Mouse (Mus musculus) gastrocnemius, adult 2 months (tissue): ENCODE measurements around the gene D930007J09Rik. TPM values are rescaled to one million over a fixed set of nuclear protein-coding genes. Genes with fewer than 3 reads are reported as not detected.

Source experiments
- DNase-seq: peaks from one replicate; pipeline ENCODE4 v3.0.0; 2022
- H3K27ac ChIP-seq: fragments of 200-600 bp; 2 replicates; pipeline ENCODE4 v1.8.1; 2022; ENCODE audit warnings: mild to moderate bottlenecking
- H3K4me3 ChIP-seq: fragments of 200-600 bp; 2 replicates; pipeline ENCODE4 v1.8.1; 2022; ENCODE audit warnings: mild to moderate bottlenecking, moderate library complexity
- CTCF ChIP-seq: fragments of 200-600 bp; IDR thresholded peaks from 2 replicates; pipeline ENCODE4 v1.8.1; 2022; ENCODE audit warnings: antibody characterized with exemption, mild to moderate bottlenecking, moderate library complexity
- intact Hi-C: fragments of 180-260 bp; cut with DNase I; formaldehyde crosslinking; loops from one replicate; pipeline ENCODE4 v1.15.1; 2025
- total RNA-seq, 2 experiments: library from RNA; stranded (reverse); gene quantifications; 2 replicates each; pipeline ENCODE4 v1.2.3; 2021

The D930007J09Rik gene
- total RNA-seq, 2 experiments from 2014 or later = not detected

DNA sequence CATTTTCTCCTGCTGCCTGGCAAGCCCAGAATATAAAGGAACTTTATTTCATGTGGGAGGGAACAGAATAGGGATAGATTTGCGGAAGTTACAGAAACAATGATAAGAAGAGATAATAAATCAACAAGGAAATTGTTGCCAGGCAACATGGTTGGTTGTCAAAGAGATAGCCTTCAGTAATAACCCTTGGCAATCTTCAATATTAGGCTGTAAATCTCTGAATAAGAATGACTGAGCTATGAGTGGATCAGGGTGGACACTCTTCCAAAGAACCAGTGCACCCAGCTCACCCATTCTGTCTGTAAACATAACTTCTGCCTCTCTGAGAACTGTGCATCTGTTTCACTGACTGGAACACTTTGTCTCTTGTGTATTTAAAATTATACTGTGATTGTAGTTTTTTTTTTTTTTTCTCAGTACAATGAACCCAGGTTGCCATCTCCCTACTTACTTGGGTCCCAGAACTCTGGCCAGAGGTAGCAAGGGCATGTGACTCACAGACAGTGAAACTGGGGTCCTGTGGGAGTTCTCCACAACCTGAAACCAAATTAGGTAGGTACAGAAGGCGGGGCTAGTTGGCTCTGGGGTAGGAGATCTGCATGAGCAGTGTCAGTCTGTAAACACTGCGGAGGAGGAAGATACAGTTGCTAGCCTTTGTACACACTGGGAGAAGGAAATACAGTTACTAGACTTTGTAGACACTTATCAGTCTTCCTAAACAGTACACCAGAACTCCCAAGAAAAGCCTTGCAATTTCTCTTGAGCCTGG is 29.0 kb upstream of the D930007J09Rik start:
- TF ChIP-seq CTCF = no peak
- Histone ChIP-seq H3K4me3 (no peak overlapping the region), H3K27ac (no peak overlapping the region)
- intact Hi-C loops = no loop called here
- no peak for DNase-seq

DNA sequence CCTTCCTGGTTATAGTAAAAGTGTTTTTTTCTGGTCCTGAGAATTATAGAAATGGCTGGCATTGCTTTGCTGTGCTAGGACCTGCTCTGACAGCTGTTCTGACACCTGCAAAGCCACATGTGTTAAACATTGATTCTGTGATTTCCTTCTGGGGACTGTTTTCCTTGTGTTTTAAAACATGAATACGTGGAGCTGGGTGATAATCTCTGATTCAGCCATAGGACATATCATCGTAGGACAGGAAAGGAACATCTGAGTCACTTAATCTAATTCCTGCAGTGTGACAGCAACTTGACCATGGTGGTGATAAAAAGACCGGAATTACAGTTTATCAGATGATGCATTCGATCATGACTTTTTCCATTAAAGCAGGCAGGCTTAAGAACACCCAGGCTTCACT is 26.2 kb upstream of the D930007J09Rik start:
- TF ChIP-seq CTCF = no peak
- no peak for DNase-seq
- Histone ChIP-seq H3K4me3 (no peak overlapping the region), H3K27ac (no peak overlapping the region)
- intact Hi-C loops = no loop called here

DNA sequence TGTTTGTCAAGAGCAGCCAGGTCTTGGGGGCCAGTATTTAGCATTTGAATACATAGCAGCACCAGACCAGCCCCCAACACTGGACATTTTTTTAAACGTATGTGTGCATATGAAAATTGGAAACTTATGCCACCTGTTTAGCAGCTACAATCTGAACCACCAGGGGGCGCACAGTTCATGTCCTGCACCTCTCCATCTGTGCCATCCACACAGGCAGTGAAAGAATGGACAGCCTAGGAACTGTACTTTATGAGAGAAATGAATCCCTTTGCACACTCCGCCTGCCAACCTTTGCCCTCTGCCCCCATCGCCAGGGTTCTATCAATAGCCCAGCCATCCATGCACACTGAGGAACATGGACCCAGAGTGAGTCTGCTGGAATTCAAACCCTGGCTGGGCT is 25.3 kb upstream of the D930007J09Rik start:
- peak; percentile 76 for TF ChIP-seq CTCF
- Histone ChIP-seq H3K27ac (no peak overlapping the region), H3K4me3 (no peak overlapping the region)
- peak; percentile 61 for DNase-seq
- intact Hi-C loops = no loop called here

DNA sequence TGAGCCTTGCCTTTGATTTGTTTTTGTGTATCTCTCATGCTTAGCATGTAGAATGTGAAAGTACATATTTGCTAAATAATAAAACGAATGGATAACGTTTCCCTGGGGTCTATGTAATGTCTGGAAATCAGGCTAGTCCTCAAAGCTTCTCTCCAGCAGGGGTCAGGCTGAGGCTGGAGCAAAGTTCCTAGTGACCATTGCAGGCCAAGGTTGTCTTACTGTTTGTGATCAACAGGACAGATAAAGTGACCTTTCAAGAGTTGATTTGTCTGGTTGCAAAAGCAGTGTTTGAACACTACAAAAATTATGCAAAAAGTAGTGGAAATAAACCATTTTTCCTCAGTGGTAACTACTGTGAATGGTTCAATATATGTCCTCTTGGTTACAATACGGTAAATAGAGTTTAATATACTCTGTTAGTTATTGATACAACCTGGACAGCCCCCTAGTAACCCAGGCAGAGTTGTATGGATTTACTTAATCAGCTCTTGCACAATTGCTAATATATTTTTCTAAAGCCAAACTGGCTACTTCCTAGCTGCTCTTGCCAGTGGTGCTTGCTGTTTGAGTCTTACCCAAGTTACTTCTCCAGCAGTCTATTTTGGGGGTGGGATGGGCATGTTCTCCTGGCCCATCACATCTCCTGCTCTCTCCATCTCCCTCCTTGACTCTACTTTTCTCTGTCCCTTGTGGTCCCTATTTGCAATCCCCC is 24.6 kb upstream of the D930007J09Rik start:
- TF ChIP-seq CTCF = peak; percentile 37
- no peak for DNase-seq
- no peak overlapping the region for H3K27ac ChIP-seq
- no peak overlapping the region for H3K4me3 ChIP-seq
- intact Hi-C loops = no loop called here

DNA sequence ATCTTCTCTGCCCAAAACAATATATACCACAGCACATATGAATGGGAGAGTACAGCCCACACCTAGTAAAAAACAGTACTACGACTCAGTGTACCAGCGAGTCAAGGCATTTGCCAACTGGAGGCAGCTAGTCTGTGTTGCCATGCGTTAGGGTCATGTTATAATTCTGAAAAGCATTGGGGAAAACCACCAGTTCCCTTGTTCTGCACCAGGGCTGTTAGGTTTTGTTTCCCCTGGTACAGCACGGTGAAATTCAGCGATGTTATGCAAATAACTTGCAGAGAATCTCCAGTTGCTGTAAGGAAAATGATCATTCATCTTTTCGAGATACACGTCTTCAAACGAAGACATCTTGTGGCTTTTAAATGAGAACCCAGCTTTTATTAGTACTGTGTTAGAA is 22.9 kb upstream of the D930007J09Rik start:
- no peak overlapping the region for H3K4me3 ChIP-seq
- H3K27ac ChIP-seq = no peak overlapping the region
- no peak for TF ChIP-seq CTCF
- DNase-seq = no peak
- intact Hi-C loops = no loop called here

DNA sequence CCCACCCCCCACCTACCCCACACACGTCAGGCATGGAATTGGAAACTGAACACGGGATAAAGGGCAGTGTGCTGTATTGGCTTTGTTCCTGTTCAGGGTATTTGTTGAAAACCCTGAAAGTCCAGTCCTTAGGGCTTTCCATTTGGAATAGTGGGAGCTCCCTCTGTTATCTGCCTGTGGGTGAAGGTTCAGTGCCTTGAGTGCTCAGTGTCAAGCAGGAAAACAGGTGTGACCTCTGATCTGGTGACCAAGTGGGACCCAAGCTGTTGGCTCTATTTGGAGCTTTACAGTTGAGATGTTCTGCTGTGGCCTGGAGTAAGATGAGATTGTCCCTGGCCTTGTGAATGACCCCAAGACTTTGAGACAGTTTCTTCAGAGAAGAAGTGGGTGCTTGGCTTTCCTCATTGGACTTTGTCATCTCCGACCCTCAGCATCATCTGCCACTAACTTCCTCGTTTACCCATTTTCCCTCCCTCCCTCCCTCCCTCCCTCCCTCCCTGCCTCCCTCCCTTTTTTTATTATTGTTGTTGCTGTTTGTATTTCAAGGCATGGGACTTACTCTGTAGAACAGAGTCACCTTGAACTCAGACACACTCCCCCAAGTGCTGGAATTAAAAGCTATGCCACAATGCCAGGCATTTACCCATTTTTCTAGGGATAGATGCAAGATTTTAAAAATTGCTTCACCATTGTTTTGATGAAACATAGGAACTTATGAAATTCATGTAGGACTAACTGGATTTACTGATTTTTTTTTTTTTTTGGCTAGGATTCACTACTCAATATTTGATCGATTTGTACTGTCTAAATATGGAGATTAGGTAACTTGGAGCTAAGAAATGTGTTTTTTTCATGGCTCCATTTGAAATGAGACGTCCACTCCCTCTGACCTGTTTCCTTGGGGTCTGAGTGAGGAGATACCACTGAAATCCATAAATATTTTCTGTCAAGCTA is 22.0 kb upstream of the D930007J09Rik start:
- intact Hi-C loops = no loop called here
- no peak for TF ChIP-seq CTCF
- no peak overlapping the region for H3K4me3 ChIP-seq
- DNase-seq = no peak
- no peak overlapping the region for H3K27ac ChIP-seq

DNA sequence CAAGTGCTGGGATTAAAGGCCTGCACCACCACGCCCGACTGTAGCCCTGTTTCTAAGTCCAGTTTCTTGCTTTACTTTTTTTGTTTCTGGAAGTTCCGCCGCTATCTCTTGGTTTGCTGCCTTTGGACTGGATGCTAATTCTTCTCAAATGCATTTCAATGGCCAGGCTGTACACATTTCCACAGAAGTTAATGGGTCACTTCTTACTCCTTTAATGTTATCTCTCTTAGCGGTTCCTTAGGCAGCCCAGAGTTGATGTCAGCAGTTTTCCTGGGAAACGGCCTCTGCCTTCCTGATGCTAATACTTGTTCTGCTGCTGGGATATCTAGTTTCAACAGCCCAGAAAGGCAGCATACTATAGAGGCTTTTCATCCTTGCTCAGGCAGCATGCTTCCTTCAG is 20.5 kb upstream of the D930007J09Rik start:
- H3K4me3 ChIP-seq = no peak overlapping the region
- no peak for TF ChIP-seq CTCF
- DNase-seq = no peak
- intact Hi-C loops = no loop called here
- H3K27ac ChIP-seq = no peak overlapping the region

DNA sequence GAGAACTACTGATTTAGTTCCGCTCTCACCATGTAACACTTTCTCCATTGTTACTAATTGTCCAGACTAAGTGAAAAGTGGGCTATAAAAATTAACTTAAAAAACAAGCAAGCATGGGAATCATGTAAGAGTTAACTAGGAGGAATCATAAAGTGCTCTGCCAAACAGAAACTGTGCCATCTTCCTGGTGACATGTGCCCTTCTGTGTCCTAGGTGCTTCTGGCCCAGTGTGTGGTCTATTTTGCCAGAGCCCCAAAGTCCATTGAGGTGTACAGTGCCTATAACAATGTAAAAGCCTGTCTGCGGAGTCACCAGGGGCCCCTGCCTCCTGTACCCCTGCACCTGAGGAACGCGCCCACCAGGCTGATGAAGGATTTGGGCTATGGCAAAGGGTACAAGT is 19.0 kb upstream of the D930007J09Rik start:
- intact Hi-C loops = no loop called here
- H3K27ac ChIP-seq = no peak overlapping the region
- H3K4me3 ChIP-seq = no peak overlapping the region
- TF ChIP-seq CTCF = no peak
- DNase-seq = no peak

DNA sequence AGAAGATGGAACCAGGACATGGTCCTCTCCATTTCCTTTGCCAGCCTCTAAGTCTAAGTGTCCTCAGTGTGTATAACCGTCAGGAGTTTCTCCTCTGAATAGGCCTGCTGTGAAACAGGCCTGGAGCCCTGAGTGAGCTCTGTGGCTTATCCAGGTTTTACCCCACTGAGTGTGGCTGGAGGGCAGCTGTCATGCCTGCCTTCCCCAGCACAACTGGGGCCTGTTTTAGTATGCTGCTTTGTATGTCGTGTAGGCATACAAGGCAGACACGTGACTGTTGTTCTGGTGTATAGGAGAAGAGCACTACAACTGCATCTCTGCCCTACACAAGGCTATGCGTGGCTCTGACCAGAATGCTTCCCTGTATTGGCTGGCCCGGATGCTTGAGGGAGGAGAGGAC is 17.3 kb upstream of the D930007J09Rik start:
- peak overlapping the region; percentile 35 for H3K27ac ChIP-seq
- no peak overlapping the region for H3K4me3 ChIP-seq
- TF ChIP-seq CTCF = no peak
- DNase-seq = no peak
- intact Hi-C loops = no loop called here

DNA sequence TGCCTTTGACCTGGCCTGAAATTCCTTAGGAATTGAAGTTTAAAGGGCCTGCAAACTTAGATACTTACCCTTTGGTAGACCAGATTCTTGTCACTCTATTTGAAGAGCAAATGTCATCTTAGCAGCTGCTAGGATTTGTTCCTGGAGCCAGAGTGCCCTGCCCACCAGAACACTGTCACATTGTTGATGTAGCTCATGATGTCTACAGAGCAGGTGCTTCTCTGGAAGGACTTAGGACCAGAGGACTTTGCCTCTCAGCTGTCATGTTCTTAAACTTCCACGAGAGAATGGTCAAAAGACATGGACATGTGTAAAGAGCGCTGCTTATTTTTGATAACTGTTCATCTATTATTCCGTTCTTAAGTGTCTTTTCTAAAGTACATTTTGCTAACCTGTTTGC is 16.6 kb upstream of the D930007J09Rik start:
- peak overlapping the region; percentile 59 for H3K27ac ChIP-seq
- TF ChIP-seq CTCF = no peak
- peak; percentile 29 for DNase-seq
- intact Hi-C loops = no loop called here
- H3K4me3 ChIP-seq = no peak overlapping the region

DNA sequence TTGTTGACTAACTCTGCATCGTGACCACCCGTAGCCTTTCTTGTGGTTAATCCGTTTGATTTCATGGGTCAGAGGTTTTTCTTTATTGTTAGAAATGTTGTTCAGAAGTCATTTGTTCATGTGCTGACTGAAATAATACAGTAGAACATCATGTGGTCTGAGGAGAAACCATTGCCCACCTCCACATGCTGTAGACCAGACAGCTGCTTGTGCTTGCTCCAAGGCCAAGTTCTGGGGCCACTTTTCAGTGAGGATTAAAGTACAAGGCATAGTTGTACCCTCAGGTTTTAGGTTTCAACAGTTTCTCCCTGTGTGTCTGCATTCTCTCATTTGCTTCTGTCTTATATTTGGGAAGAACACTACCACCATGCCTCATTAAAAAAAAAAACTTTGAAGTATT is 5.0 kb upstream of the D930007J09Rik start:
- intact Hi-C loops = no loop called here
- Histone ChIP-seq H3K4me3 (no peak overlapping the region), H3K27ac (no peak overlapping the region)
- no peak for TF ChIP-seq CTCF
- DNase-seq = no peak

DNA sequence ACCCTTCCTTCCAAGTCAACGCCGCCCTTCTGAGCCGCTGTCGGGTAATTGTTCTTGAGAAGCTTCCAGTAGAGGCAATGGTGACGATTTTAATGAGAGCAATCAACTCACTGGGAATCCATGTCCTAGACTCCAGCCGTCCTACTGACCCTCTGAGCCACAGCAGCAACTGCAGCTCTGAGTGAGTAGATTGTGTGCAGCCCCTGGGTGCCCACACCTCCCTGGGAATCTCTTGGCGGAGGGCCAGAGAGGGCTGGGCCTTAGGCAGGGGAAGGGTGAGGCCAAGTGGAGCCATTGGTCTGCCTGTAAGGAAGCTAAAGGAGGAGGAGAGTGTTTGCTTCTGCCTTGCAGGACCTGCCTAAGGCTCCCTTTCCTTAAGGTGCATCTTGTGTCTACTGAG is 4.2 kb upstream of the D930007J09Rik start:
- intact Hi-C loops = no loop called here
- no peak for TF ChIP-seq CTCF
- no peak for DNase-seq
- no peak overlapping the region for H3K4me3 ChIP-seq
- H3K27ac ChIP-seq = no peak overlapping the region
